Mouse (Mus musculus): ENCODE data around the gene Exoc3l2. TPM values are rescaled to one million over a fixed set of nuclear protein-coding genes. Genes with fewer than 3 reads are reported as not detected.
A peak's percentile ranks its signal among the peaks of the same experiment; 100 is the strongest.

The Exoc3l2 gene
- polyA plus RNA-seq, 1 experiment from 2014 or later: 1.5 TPM

DNA sequence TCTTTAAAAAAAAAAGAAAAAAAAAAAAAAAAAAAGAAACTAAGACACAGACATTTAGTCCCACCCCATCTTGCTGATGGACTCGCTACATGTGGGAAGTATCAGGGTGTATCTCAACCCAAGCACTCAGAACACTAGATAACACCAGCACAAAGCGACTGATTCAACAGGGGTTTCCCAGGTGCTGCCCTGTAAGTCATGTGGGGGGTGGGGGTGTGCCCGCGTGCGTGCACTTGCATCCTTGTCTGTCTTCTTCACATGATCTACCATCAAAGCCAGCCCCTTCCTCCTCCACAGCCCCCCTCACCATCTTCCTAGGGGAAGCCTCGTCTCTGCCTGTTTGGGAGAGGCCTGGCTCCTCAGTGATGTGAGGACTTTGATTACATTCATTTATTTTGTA is 49.2 kb downstream of the Exoc3l2 start:
- no peak for ATAC-seq
- H3K9me3 ChIP-seq (ENCODE audit: control insufficient read depth, low read length): no peaks in the 10 kb centered on the region
- WGBS: 75% methylated on average over 6 of the region's 6 CpGs

DNA sequence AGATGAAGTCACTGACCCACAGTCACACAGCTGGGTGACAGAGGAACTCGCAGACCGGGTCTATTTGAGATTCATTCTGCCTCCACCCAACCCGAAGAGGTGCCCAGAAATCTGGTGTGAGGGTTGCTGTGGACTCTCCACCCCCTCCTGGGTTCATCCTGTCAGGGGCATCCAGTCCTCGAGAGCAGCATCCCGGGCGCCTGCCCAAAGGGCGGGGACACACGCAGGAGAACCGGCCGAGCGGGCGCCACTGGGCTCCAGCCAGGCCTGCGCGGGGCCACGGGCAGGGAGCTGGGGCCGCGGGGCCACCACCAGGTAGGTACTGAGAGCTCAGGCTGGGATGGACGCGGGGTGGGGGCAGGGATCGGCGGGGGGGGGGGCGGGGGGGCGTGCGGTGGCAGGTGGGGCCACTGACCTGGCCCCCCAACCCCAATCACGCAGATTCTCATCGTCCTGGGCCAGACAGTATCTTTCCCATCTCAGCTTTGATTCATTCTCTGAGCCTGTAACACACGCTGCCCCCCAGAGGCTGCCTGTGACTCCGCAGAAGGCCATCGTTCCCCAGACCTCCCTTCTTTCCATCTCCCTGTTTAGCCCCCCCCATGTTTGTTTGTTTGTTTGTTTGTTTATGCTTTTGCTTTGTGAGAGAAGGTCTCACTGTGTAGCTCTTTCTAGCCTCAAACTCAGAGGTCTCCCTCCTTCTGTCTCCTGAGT is 54.7 kb downstream of the Exoc3l2 start, which contains the start of gene Nkpd1:
Gene Nkpd1, plus strand, starts transcription at position 187 of the 714 bp plus-strand sequence.
- ATAC-seq: no peak
- H3K9me3 ChIP-seq (ENCODE audit: control insufficient read depth, low read length): no peaks in the 10 kb centered on the region

More for the DNA sequence above, 49.2 kb downstream of the Exoc3l2 start:
- no peaks in the 10 kb centered on the region for H3K36me3 ChIP-seq (ENCODE audit: control insufficient read depth, insufficient read depth, low read length)
- H3K4me2 ChIP-seq (ENCODE audit: low read length): no peak overlapping the region
- no peak overlapping the region for H3K27ac ChIP-seq (ENCODE audit: low read depth, low read length)
- peaks cover 10% of the 10 kb centered on the region; the same call in 1 of the 2 replicates for H3K4me1 ChIP-seq (ENCODE audit: control insufficient read depth, insufficient read depth, low read depth, low read length)
- H3K27me3 ChIP-seq (replicated peaks; ENCODE audit: control insufficient read depth, insufficient read depth, low read length): no peaks in the 10 kb centered on the region
- H3K9ac ChIP-seq (ENCODE audit: low read depth, low read length): no peak overlapping the region
- no peak overlapping the region for H3K4me3 ChIP-seq (ENCODE audit: low read length)

DNA sequence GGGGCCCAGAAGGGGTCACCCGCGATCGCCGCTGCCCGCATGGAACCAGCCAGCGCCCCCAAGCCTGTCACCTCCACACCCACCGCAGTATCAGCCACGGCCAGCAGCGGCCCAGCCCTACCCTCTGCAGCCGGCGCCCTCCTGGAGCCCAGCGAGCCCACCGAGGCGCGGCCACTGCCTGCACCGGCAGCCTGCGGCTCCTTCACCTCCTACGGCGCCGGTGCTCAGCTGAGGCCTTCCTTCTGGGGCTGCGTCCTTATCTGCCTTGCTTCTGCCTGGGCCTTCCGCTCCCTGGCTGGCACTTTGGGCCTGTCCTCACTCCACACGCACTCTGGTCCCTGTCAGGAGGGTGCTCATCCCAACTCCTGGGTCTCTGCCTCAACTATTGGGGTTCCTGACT is 56.9 kb downstream of the Exoc3l2 start:
- no peak for ATAC-seq
- 5% methylated on average over 19 of the region's 23 CpGs for WGBS
- Histone ChIP-seq H3K4me1 (ENCODE audit: control insufficient read depth, insufficient read depth, low read depth, low read length) (peaks cover 23% of the 10 kb centered on the region), H3K27ac (ENCODE audit: low read depth, low read length) (no peak overlapping the region), H3K36me3 (ENCODE audit: control insufficient read depth, insufficient read depth, low read length) (no peaks in the 10 kb centered on the region), H3K4me3 (ENCODE audit: low read length) (peak overlapping the region; percentile 6; the same call in 1 of the 2 replicates), H3K4me2 (ENCODE audit: low read length) (peak overlapping the region; percentile 34), H3K9ac (ENCODE audit: low read depth, low read length) (peak overlapping the region; percentile 20), H3K27me3 (replicated peaks; ENCODE audit: control insufficient read depth, insufficient read depth, low read length) (peaks cover 46% of the 10 kb centered on the region), H3K9me3 (ENCODE audit: control insufficient read depth, low read length) (no peaks in the 10 kb centered on the region)

More for the DNA sequence above, 54.7 kb downstream of the Exoc3l2 start, which contains the start of gene Nkpd1:
- H3K36me3 ChIP-seq (ENCODE audit: control insufficient read depth, insufficient read depth, low read length): no peaks in the 10 kb centered on the region
- H3K9ac ChIP-seq (ENCODE audit: low read depth, low read length): peak within 1 kb of the TSS; percentile 64
- no peak within 1 kb of the TSS for H3K27ac ChIP-seq (ENCODE audit: low read depth, low read length)
- WGBS: 5% methylated on average over 16 of the region's 29 CpGs
- H3K27me3 ChIP-seq (replicated peaks; ENCODE audit: control insufficient read depth, insufficient read depth, low read length): peaks cover 34% of the 10 kb centered on the region
- H3K4me3 ChIP-seq (ENCODE audit: low read length): peak within 1 kb of the TSS; percentile 30; the same call in 1 of the 2 replicates
- H3K4me1 ChIP-seq (ENCODE audit: control insufficient read depth, insufficient read depth, low read depth, low read length): peaks cover 9% of the 10 kb centered on the region
- peak within 1 kb of the TSS; percentile 57 for H3K4me2 ChIP-seq (ENCODE audit: low read length)

DNA sequence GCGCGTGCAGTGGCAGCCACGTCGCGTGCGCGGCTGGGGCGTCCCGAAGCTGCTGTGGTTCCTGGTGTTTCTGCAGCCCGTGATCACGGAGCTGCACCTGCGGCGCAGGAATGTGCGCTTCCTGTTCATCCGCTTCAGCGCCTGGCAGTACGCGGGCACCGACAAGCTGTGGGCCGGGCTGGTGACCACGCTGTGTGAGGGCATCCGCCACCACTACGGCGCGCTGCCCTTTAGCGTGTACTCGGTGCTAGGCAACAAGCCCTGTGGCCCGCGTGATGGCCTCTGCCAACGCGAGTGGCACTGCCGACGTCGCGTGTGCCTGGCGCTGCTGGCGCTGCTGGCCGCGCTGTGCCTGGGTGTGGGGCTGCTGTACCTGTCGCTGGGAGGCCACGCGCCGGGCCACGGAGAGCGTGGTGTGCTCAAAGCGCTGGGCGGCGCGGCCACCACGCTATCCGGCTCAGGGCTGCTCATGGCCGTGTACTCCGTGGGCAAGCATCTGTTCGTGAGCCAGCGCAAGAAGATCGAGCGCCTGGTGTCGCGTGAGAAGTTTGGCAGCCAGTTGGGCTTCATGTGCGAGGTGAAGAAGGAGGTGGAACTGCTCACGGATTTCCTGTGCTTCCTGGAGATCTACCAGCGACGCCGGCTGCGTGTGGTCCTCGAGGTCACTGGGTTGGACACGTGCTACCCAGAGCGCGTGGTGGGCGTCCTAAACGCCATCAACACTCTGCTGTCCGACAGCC is 60.1 kb downstream of the Exoc3l2 start:
- H3K4me2 ChIP-seq (ENCODE audit: low read length): peak overlapping the region; percentile 66
- peak; percentile 31; the same call in 1 of the 2 replicates for ATAC-seq
- H3K9ac ChIP-seq (ENCODE audit: low read depth, low read length): peak overlapping the region; percentile 51
- H3K9me3 ChIP-seq (ENCODE audit: control insufficient read depth, low read length): no peaks in the 10 kb centered on the region
- WGBS: 9% methylated on average over 72 of the region's 72 CpGs
- peak overlapping the region; percentile 42 for H3K4me3 ChIP-seq (ENCODE audit: low read length)
- H3K36me3 ChIP-seq (ENCODE audit: control insufficient read depth, insufficient read depth, low read length): no peaks in the 10 kb centered on the region
- H3K4me1 ChIP-seq (ENCODE audit: control insufficient read depth, insufficient read depth, low read depth, low read length): peaks cover 19% of the 10 kb centered on the region
- H3K27ac ChIP-seq (ENCODE audit: low read depth, low read length): no peak overlapping the region
- peaks cover 51% of the 10 kb centered on the region for H3K27me3 ChIP-seq (replicated peaks; ENCODE audit: control insufficient read depth, insufficient read depth, low read length)

DNA sequence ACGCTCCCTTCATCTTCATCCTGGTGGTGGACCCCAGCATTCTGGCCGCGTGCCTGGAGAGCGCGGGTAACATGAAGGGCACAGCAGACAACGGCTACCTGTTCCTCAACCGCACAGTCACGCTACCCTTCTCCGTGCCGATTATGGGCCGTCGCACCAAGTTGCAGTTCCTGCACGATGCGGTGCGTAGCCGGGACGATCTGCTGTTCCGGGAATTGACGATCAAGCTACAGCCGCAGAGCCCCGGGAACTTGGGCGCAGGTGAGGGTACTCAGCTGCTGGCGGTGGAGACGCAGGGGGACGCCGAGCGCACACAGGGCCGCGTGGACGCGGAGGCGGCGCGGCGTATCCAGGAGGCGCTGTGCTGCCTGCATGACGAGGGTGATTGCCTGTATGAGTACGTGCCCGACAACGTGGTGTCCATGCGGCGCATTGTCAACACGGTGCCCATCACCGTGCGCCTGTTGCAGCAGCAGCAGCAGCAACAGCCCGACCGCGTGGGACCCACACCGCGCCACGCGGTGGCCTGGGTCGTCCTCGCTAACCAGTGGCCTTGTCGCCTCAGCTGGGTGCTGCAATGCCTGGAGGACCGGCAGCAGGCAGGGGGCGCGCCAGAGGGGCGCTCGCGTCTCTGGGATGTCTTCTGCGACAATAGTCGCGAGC is 60.8 kb downstream of the Exoc3l2 start:
- Histone ChIP-seq H3K27ac (ENCODE audit: low read depth, low read length) (no peak overlapping the region), H3K9me3 (ENCODE audit: control insufficient read depth, low read length) (no peaks in the 10 kb centered on the region), H3K36me3 (ENCODE audit: control insufficient read depth, insufficient read depth, low read length) (no peaks in the 10 kb centered on the region; the same call in 1 of the 2 replicates), H3K4me1 (ENCODE audit: control insufficient read depth, insufficient read depth, low read depth, low read length) (peaks cover 19% of the 10 kb centered on the region), H3K4me2 (ENCODE audit: low read length) (peak overlapping the region; percentile 66), H3K27me3 (replicated peaks; ENCODE audit: control insufficient read depth, insufficient read depth, low read length) (peaks cover 47% of the 10 kb centered on the region), H3K9ac (ENCODE audit: low read depth, low read length) (peak overlapping the region; percentile 39), H3K4me3 (ENCODE audit: low read length) (peak overlapping the region; percentile 42)
- ATAC-seq: peak; percentile 75
- 1% methylated on average over 60 of the region's 64 CpGs for WGBS

DNA sequence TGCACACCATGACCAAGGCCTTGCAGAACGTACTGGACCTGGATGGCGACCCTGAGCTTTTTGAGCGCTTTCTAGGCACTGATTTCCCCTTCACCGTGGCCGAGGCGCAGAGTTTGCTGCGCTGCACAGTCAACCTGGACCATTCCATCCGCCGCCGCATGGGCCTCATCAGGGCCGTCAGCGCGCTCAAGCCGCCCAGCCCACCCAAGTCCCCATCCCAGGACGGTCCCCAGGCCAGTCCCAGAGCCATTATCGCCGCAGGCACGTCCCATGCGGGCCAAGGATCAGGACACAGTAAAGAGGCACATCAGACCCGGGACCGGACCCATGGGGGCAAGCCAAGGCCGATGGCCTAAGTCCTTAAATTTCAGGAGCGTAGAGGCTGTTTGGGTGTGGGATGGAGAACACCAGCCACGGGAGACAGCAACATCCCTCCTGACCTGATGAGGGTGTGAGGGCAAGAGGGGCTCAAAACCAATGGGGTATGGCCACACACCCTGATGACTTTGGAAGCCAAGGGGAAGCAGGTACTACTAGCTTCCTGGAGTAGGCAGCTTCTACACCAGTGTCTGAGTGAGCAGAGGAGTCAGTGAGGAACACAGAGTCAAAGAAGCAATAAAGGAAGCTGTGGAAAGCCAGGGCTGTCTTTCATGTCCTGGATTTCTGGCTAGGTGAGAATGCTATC is 61.4 kb downstream of the Exoc3l2 start:
- peak overlapping the region; percentile 66 for H3K4me2 ChIP-seq (ENCODE audit: low read length)
- peaks cover 43% of the 10 kb centered on the region for H3K27me3 ChIP-seq (replicated peaks; ENCODE audit: control insufficient read depth, insufficient read depth, low read length)
- H3K27ac ChIP-seq (ENCODE audit: low read depth, low read length): no peak overlapping the region
- no peaks in the 10 kb centered on the region for H3K9me3 ChIP-seq (ENCODE audit: control insufficient read depth, low read length)
- no peaks in the 10 kb centered on the region; the same call in 1 of the 2 replicates for H3K36me3 ChIP-seq (ENCODE audit: control insufficient read depth, insufficient read depth, low read length)
- peak; percentile 40 for ATAC-seq
- H3K4me3 ChIP-seq (ENCODE audit: low read length): peak overlapping the region; percentile 42
- 12% methylated on average over 24 of the region's 24 CpGs for WGBS
- peak overlapping the region; percentile 39 for H3K9ac ChIP-seq (ENCODE audit: low read depth, low read length)
- peaks cover 19% of the 10 kb centered on the region for H3K4me1 ChIP-seq (ENCODE audit: control insufficient read depth, insufficient read depth, low read depth, low read length)

DNA sequence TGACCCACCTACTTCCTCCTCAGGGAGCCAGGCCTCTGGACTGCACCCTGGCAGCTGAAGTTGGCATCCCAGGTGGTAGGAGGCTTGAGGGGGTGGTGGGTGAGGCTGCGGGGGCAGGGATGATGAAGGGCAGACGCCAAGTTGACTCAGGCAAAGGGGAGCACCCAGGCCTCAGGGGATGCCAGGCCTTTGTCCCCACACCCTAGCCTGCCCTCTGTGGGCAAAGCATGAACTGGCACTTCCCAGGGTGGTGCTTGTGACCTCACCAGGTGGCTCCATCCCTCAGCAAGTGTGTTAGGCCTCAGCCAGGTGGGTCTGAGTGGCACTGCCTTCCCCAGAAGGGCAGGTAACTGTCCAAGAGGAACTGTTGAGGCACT is 62.0 kb downstream of the Exoc3l2 start:
- H3K4me1 ChIP-seq (ENCODE audit: control insufficient read depth, insufficient read depth, low read depth, low read length): peaks cover 17% of the 10 kb centered on the region
- H3K4me3 ChIP-seq (ENCODE audit: low read length): no peak overlapping the region
- WGBS: 63% methylated on average over 2 of the region's 2 CpGs
- no peak overlapping the region for H3K4me2 ChIP-seq (ENCODE audit: low read length)
- no peak overlapping the region for H3K9ac ChIP-seq (ENCODE audit: low read depth, low read length)
- H3K27ac ChIP-seq (ENCODE audit: low read depth, low read length): no peak overlapping the region
- no peaks in the 10 kb centered on the region for H3K9me3 ChIP-seq (ENCODE audit: control insufficient read depth, low read length)
- H3K36me3 ChIP-seq (ENCODE audit: control insufficient read depth, insufficient read depth, low read length): no peaks in the 10 kb centered on the region; the same call in 1 of the 2 replicates
- peaks cover 42% of the 10 kb centered on the region for H3K27me3 ChIP-seq (replicated peaks; ENCODE audit: control insufficient read depth, insufficient read depth, low read length)
- ATAC-seq: no peak

DNA sequence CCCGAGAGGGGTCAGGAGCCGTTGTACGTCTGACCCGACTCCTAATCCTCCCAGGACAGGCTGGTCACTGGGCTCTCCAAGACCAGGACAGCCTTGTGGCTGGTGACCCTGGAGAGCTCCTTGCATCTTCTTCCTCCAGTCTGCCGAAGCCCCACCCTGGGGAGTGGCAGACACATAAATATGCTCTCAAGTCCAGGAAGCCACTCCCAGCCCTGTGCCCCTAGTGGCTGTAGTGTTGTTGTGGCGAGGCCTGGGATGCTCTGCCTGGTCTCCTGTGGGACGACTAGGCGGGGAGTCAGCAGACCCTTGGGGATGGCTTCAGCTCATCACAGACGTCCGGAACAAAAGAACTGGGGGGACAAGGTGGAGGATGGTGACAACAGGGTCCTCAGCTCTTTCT is 67.9 kb downstream of the Exoc3l2 start:
- no peaks in the 10 kb centered on the region for H3K27me3 ChIP-seq (replicated peaks; ENCODE audit: control insufficient read depth, insufficient read depth, low read length)
- no peak overlapping the region for H3K9ac ChIP-seq (ENCODE audit: low read depth, low read length)
- H3K4me1 ChIP-seq (ENCODE audit: control insufficient read depth, insufficient read depth, low read depth, low read length): no peaks in the 10 kb centered on the region
- no peak for ATAC-seq
- no peak overlapping the region for H3K4me3 ChIP-seq (ENCODE audit: low read length)
- no peak overlapping the region for H3K27ac ChIP-seq (ENCODE audit: low read depth, low read length)
- H3K36me3 ChIP-seq (ENCODE audit: control insufficient read depth, insufficient read depth, low read length): peaks cover 32% of the 10 kb centered on the region
- 76% methylated on average over 10 of the region's 10 CpGs for WGBS
- H3K9me3 ChIP-seq (ENCODE audit: control insufficient read depth, low read length): no peaks in the 10 kb centered on the region
- H3K4me2 ChIP-seq (ENCODE audit: low read length): no peak overlapping the region
